Mouse (Mus musculus) lung, adult 2 months (tissue): ENCODE data around the gene Stk24.

Experiments used
- CTCF ChIP-seq: fragments of 200-500 bp; IDR thresholded peaks from 2 replicates; pipeline ENCODE4 v1.5.1; 2011; ENCODE audit warnings: mild to moderate bottlenecking, low read length, control low read depth; ENCODE audit not compliant: insufficient read depth
- POLR2A ChIP-seq: fragments of 200-500 bp; IDR thresholded peaks from 2 replicates; pipeline ENCODE4 v1.6.1; 2011; ENCODE audit warnings: low read depth, mild to moderate bottlenecking, control low read depth, low read length, borderline replicate concordance; ENCODE audit errors: extremely low read depth

GRCm38 (mm10) chr14:121365390-121365789, 14.4 kb downstream of the Stk24 start:
- TF ChIP-seq CTCF, result no peak
- no peak for TF ChIP-seq POLR2A
